Mouse (Mus musculus): ENCODE results near the gene Zfp759.
"Not testable (repeated sequence)": the region's sequence is repeated elsewhere in the genome, so short reads cannot be mapped to it uniquely, and the experiment has no call there.

Zfp759 gene

GRCm38 (mm10) chr13:67121360-67121759 lies at the start of gene Zfp759:
Gene Zfp759, plus strand, starts transcription at chr13:67121660.
- not testable (repeated sequence) for DNase-seq

GRCm38 (mm10) chr13:67072786-67073185 lies 48.7 kb upstream of the Zfp759 start:
- no peak for DNase-seq

- no peak for DNase-seq
Observed at GRCm38 (mm10) chr13:67077244-67077643, 44.2 kb upstream of the Zfp759 start.

- DNase-seq = peak; percentile 52 to 53
Observed at GRCm38 (mm10) chr13:67081142-67081713, 40.2 kb upstream of the Zfp759 start.

GRCm38 (mm10) chr13:67081946-67082345 lies 39.5 kb upstream of the Zfp759 start:
- no peak for DNase-seq

GRCm38 (mm10) chr13:67090154-67090553 lies 31.3 kb upstream of the Zfp759 start:
- DNase-seq = no peak

GRCm38 (mm10) chr13:67097876-67098275 lies 23.6 kb upstream of the Zfp759 start, which contains the start of gene Zfp708:
Gene Zfp708, minus strand, starts transcription at chr13:67097976.
- no peak for DNase-seq

- no peak for DNase-seq
Observed at GRCm38 (mm10) chr13:67107681-67108080, 13.8 kb upstream of the Zfp759 start.

GRCm38 (mm10) chr13:67108194-67108820 lies 13.2 kb upstream of the Zfp759 start, which contains the start of gene Gm28557:
Gene Gm28557, minus strand, starts transcription at chr13:67108604.
- peak; percentile 80 to 83 for DNase-seq

GRCm38 (mm10) chr13:67108821-67109206 lies 12.6 kb upstream of the Zfp759 start:
- DNase-seq = peak; percentile 53 to 71

GRCm38 (mm10) chr13:67112096-67112495 lies 9.4 kb upstream of the Zfp759 start:
- no peak for DNase-seq

GRCm38 (mm10) chr13:67113287-67113686 lies 8.2 kb upstream of the Zfp759 start:
- no peak for DNase-seq

GRCm38 (mm10) chr13:67116163-67116562 lies 5.3 kb upstream of the Zfp759 start, which contains the start of gene Rslcan18:
Gene Rslcan18, minus strand, starts transcription at chr13:67116263.
- DNase-seq = not testable (repeated sequence)

GRCm38 (mm10) chr13:67124460-67124859 lies 3.0 kb downstream of the Zfp759 start:
- DNase-seq = no peak

- not testable (repeated sequence) for DNase-seq
Observed at GRCm38 (mm10) chr13:67127507-67127906, 6.0 kb downstream of the Zfp759 start.

GRCm38 (mm10) chr13:67128038-67128721 lies 6.7 kb downstream of the Zfp759 start:
- peak; percentile 69 to 71 for DNase-seq

GRCm38 (mm10) chr13:67166122-67166521 lies 44.7 kb downstream of the Zfp759 start:
- DNase-seq = not testable (repeated sequence)

- peak; percentile 69 to 75 for DNase-seq
Observed at GRCm38 (mm10) chr13:67172991-67173722, 51.7 kb downstream of the Zfp759 start, which contains the start of gene Rsl1. Gene Rsl1, plus strand, starts transcription at chr13:67173182.

- no peak for DNase-seq
Observed at GRCm38 (mm10) chr13:67173723-67174055, 52.2 kb downstream of the Zfp759 start.

Data from thymus, postnatal 36 days (tissue).